Mouse (Mus musculus): ENCODE measurements around the gene Ankrd13d. TPM values are rescaled to one million over a fixed set of nuclear protein-coding genes. Genes with fewer than 3 reads are reported as not detected.
"Not testable (repeated sequence)": the region's sequence is repeated elsewhere in the genome, so short reads cannot be mapped to it uniquely, and the experiment has no call there.

Ankrd13d gene
- total RNA-seq, 2 experiments from 2014 or later = 7.2 to 10.5 TPM

DNA sequence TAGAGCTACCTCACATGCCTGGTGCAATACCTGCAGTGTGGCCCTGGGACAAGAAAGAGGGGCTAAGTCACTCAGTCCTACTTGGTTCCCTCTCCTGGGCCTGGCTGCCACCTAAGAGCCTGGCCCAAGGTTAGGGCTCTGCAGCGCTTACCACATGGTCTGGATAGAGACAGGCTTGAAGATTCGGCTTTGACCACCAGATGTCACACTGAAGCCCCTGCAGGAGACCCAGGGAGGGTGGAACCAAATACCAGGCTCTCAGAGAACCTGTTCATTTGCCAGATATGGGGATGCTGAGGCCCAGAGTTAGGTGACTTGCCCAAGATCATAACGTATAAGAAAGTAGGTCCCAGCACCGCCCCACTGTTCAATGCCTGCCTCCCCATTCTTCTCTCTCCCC lies 17.0 kb downstream of the Ankrd13d start:
- no peak for ATAC-seq (ENCODE audit: poor library complexity, severe bottlenecking)

DNA sequence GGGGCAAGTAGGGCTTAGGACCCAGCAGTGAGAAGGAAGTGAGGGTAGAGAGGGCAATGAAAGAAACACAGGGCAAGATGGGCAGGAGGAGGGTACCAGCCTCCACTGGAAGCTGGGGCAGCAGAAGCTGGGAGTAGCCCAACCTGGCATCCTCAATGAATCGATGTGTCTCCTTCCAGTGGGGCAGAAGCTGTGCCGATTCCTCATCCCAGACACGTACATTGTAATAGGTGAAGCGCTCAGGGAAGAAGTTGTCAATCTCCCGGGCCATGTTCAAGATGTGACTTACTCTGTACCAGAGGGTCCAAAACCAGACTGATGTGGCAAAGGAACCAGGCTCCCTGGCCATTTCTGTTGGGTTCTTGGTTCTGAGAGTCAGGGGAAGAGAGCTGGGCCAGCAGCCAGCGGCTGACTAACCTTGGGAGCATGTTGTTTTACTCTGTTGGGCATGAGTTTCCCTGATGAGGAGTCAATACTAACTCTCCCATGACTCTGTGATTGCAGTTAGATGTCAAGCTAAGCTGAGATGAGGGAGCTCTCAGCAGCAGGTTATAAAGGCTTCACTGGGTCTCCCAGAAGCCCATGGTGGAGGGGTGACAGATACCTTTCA lies 18.7 kb downstream of the Ankrd13d start:
- no peak for ATAC-seq (ENCODE audit: poor library complexity, severe bottlenecking)

DNA sequence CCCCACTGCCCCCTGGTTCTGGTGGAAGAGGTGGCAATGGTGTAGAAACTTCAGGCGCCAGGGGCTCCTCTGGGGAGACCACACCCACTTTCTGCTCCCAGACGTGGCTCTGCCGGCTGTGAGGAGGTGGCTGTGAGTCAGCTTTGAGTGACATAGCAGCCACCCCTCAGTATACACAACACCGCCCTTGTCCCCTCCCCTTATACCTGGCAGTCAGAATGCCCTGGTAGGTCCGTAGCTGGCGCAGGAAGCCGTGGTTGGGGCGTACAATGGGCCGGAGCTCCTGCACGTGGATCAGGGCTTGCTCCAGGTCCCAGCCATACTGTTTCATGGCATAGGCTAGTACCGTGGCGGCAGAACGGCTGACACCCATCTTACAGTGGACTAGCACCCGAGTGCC lies 19.2 kb downstream of the Ankrd13d start:
- ATAC-seq (ENCODE audit: poor library complexity, severe bottlenecking) = no peak

DNA sequence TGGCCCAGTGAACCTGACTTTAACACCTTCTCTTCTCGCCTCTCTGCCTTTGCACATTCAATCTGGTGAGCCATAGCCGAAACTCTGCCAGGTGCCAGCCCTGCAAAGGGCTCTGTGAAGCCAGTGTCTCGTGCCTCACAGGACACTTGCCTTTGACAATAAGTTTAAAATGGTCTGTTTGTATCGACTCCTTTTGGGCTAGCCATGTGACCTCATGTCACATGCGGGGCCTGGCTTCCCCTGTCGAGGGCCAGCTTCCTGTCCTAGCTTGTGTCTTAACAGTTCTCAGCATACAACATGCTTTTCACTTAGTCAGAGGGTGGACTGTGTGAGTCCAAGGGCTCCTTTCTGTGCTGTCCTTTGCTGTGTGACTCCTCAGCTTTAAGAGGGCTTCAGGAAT lies 20.2 kb downstream of the Ankrd13d start:
- peak; percentile 47; the same call in 1 of the 2 replicates for ATAC-seq (ENCODE audit: poor library complexity, severe bottlenecking)

DNA sequence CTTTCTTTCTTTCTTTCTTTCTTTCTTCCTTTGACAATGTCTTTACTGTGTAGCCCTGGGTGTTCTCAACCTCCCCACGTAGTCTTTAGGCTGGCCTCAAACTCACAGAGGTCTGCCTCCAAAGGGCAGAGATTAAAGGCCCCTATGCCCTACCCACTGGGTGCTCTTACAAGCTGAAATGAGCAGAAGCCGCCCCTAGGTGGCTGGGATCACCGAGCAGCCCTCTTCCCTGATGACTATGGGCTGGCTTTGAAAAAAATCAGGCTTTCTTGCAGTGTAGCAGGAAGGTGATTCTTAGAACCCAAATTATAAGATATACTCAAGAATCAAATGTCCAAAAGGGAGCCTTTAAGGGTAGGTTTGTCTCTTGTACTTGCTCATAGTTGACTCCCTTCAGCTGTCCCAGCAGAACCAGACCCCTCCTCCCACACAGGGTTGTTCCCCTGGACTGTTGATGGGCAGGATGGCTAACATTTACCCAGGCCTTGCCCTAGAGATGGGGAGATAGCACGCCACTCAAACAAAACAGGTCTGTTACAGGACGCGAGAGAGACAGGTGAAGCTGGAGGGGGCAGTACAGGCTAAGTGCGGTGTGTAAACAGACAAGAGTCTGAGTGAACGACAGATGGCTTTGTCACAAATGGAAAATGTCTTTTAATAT lies 21.8 kb downstream of the Ankrd13d start:
- no peak for ATAC-seq (ENCODE audit: poor library complexity, severe bottlenecking)

DNA sequence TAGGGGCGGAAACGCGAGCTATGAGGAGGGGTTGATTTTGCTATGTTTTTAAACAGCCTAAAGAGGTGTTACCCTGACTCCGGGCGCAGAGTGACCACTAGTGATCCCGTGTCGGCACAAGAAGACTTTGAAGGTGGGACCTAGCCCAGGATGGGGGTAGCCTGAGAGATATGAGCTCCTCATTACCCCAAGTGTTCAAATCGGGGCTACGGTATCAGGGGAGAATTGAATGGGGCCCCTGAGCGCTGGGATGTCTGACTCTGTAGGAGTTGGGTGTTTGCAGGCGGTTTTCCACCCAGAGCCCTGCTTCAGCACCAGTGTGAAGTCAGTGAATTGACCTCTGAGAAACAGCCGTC lies 25.1 kb downstream of the Ankrd13d start:
- ATAC-seq (ENCODE audit: poor library complexity, severe bottlenecking) = no peak

- ATAC-seq (ENCODE audit: poor library complexity, severe bottlenecking) = peak; percentile 100
Measured at GRCm38 (mm10) chr19:4257216-4257896, 25.6 kb downstream of the Ankrd13d start.

GRCm38 (mm10) chr19:4255583-4256162 lies 27.3 kb downstream of the Ankrd13d start:
- ATAC-seq (ENCODE audit: poor library complexity, severe bottlenecking) = no peak

DNA sequence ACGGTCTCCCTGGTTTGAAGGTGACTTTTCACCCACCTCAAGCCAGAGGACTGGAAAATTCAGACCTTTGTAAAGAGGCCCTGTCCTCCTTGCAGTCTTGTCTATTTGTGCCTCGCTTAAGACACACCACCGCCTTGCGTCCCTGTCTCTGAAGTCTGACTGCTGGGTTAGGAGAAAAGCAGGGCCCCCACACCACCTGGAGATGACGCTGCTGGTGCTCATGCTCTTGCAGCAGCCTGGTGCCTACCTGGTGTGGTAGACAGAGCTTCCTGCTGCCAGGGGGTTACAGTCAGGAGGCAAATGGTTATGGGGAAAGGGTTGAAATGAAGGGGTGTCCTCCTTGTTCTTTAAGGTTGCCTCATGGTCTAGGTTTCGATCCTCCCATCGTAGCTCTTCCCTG lies 28.7 kb downstream of the Ankrd13d start:
- no peak for ATAC-seq (ENCODE audit: poor library complexity, severe bottlenecking)

DNA sequence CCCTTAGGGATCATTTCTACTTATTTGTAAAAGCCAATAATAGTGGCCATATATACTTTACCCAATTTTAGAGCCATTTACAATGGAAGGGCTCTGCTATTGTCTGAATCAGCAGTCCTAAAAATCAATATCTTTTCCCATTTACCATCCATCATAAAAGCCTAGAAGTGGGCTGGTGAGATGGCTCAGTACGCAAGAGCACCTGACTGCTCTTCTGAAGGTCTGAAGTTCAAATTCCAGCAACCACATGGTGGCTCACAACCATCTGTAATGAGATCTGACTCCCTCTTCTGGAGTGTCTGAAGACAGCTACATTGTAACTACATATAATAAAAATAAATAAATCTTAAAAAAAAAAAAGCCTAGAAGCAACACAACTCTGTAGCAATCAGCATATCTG lies 34.3 kb downstream of the Ankrd13d start:
- not testable (repeated sequence) for ATAC-seq (ENCODE audit: poor library complexity, severe bottlenecking)

GRCm38 (mm10) chr19:4247010-4247409 lies 35.9 kb downstream of the Ankrd13d start:
- no peak for ATAC-seq (ENCODE audit: poor library complexity, severe bottlenecking)

- no peak for ATAC-seq (ENCODE audit: poor library complexity, severe bottlenecking)
Measured at GRCm38 (mm10) chr19:4244775-4245174, 38.2 kb downstream of the Ankrd13d start.

GRCm38 (mm10) chr19:4242416-4242815 lies 40.5 kb downstream of the Ankrd13d start:
- no peak for ATAC-seq (ENCODE audit: poor library complexity, severe bottlenecking)

DNA sequence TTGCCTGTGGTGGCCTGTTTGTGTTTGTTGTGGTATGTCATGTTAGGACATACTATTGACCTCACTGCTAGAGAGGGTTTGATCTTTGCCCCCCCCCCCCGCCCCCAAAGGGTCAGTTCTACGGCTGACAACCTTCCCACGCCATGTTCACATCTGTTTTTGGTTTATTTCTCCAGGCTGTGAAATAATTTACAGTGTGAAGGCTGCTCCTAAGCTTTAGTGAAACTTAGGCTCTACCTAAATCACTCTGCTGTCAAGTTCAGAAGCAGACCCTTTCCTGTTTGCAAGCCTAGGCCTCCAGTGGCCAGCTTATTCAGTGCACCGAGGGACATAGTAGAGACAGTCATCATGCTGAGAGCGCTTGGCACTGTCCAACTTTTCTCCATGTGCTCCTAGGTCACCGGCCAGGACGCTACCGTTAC lies 42.7 kb downstream of the Ankrd13d start:
- ATAC-seq (ENCODE audit: poor library complexity, severe bottlenecking) = no peak

GRCm38 (mm10) chr19:4234548-4234947 lies 48.4 kb downstream of the Ankrd13d start:
- no peak for ATAC-seq (ENCODE audit: poor library complexity, severe bottlenecking)

DNA sequence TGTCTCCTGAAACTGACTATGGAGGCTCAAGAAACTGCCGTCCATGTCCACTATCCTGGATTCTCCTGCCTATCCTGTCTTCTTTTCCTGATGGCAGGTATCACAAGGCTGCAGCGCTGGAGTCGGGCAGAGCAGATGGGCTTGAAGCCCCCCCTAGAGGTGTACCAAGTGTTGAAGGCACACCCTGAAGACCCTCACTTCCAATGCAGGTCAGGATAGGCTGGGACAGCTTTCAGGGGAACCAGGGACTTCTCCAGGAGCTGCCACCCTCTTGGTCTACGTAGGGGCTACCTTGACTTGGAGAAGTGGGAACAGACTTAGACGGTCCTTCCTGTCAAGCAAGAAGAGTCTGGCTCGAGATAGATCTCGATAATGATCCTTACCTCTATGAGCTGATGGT lies 50.3 kb downstream of the Ankrd13d start:
- no peak for ATAC-seq (ENCODE audit: poor library complexity, severe bottlenecking)

DNA sequence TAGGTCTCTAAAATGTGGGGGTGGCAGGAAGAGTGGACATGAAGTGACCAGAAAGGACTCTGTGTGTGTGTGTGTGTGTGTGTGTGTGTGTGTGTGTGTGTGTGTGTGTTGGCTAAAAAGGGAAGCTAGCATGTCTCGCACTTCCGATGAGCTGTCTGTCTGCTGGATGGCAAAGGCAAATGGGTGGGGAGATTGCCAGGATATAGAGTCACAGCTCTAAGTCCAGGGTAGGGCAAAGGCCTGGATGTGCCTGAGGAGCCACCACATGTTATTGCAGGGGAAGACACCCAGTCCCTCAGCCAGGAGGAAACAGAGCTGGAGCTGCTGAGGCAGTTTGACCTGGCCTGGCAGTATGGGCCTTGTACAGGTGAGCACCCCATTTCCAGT lies 50.8 kb downstream of the Ankrd13d start:
- ATAC-seq (ENCODE audit: poor library complexity, severe bottlenecking) = peak; percentile 44

GRCm38 (mm10) chr19:4231253-4232185 lies 51.4 kb downstream of the Ankrd13d start, which contains the start of gene Pold4:
Gene Pold4 (plus strand): TSS chr19:4231899.
- ATAC-seq (ENCODE audit: poor library complexity, severe bottlenecking) = peak; percentile 86

GRCm38 (mm10) chr19:4230415-4230814 lies 52.5 kb downstream of the Ankrd13d start:
- ATAC-seq (ENCODE audit: poor library complexity, severe bottlenecking) = no peak

- no peak for ATAC-seq (ENCODE audit: poor library complexity, severe bottlenecking)
Measured at GRCm38 (mm10) chr19:4229451-4230076, 53.4 kb downstream of the Ankrd13d start.
